Mouse (Mus musculus): Measurements from ENCODE around the gene Cpa2.

DNA sequence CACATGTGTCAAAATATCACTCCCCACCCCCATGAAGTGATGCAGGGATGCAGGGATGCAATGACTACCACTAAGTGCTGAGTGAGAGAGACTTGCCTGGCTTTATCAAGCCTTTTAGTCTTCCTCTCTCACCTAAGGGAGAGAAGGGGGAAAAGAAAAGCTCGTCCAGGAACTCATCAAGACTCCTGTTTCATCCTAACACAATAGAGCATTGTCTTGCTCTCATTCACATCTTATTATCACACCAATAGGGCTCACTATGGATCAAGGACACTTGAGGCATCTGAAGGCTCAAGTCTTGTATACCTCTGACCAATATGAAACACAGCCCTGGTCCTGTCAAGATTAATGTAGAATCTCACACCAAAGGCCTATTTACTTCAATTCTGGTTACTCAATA lies 59.6 kb downstream of the Cpa2 start:
- TF ChIP-seq GATA1 (IDR thresholded peaks at IDR 0.05; ENCODE audit: low read length) (no peak), TAL1 (IDR thresholded peaks at IDR 0.05; ENCODE audit: low read length) (no peak)

All from erythroblast, embryonic 14.5 days (primary cell).